Mouse (Mus musculus) lung, adult 10 weeks (tissue): Measurements from ENCODE around the gene Cfap97d2. TPM values are rescaled to one million over a fixed set of nuclear protein-coding genes. Genes with fewer than 3 reads are reported as not detected.

ENCODE experiments used
- polyA plus RNA-seq: library from polyadenylated mRNA; stranded (reverse); fragments of 350-450 nt; fragmentation: Illumina TruSeq; extraction: RNeasy Lipid Tissue Mini Kit (QIAGEN cat#74804); gene quantifications from one replicate; pipeline ENCODE4 v1.2.3, GENCODE M21; 2014; ENCODE audit warnings: low read depth, low replicate concordance; ENCODE audit not compliant: insufficient read depth

The Cfap97d2 gene
- polyA plus RNA-seq, result 3.7 TPM

DNA sequence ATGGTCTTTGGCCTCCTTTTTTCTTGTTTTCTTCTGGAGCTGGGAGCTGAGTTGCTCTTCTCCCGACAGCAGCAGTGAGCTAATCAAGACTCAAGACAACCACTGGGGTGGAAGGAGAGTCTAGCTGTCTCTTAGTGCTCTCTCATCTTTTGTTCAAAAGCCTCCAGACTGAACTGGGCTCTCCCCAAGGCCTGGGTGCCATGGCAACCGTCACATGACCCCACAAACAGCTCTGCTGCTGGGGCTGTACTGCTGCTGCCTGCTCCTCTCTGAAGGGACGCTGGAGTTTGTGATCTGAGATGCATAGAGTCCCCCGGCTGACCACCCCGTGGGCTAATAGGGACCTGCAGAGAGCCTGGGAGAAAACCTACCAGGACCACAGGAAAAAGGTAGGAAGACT lies at the start of gene Cfap97d2:
Gene Cfap97d2, plus strand, starts transcription at position 222 of the 400 bp plus-strand sequence.

DNA sequence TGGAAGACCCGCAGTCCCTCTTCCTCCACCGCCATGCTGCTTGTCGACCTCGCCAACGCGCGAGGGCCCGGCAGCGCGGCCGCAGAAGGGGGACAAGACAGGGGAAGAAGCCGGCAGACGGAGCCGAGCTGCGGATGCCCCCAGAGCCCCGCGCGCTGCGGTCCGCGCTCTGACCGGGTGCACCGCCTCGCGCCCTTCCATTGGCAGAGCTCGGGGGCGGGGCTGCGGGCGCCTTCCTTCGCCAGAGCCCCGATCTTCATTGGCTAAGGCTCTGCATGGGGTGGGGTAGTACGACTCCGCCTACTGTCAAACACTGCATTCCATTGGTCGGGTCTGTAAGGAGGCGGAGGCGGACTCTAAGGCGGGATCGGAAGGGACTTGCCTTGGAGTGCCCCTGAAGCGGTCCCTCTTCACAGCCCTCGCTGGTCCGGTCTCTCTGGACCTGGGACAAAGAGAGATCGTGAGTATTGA lies 28.2 kb upstream of the Cfap97d2 start, which contains the start of gene Rasa3:
Gene Rasa3, minus strand, starts transcription at position 191 of the 471 bp plus-strand sequence.

GRCm38 (mm10) chr8:13756982-13757804 lies 51.5 kb downstream of the Cfap97d2 start, which contains the start of gene Cdc16:
Cdc16 (plus strand) TSS chr8:13757676.

DNA sequence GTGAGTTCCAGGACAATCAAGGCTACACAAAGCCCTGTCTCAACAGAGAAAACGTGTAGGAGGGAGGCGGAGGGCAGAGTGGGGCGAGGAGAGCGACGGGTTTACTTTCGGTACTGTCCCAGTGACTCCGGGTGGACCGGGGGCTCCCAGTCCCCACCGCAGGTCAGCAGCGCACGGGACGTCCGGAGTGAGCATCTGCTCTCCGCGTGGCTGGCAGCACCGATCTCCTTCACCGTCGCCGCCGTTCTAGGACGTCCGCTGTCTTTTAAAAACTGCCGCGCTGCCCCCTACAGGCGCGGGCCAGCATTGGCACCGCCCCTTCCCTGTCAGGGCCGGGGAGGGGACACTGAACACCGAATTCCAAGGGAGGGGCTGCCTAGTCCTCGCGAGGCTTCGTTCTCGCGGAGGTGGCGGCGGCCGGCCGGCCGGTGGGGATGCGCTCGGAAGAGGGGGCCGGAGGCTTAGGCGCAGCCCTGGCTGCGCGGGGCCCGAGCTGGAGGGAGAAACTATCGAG lies 79.6 kb downstream of the Cfap97d2 start, which contains the start of gene Upf3a:
Gene Upf3a, plus strand, starts transcription at position 366 of the 514 bp plus-strand sequence.

Other genes starting within 250 kb of the Cfap97d2 start
- 167 TPM for gene Gas6, start 211.4 kb upstream of the Cfap97d2 start, polyA plus RNA-seq
- gene 1700029H14Rik, start 143.4 kb upstream of the Cfap97d2 start, polyA plus RNA-seq, result not detected
- 23.5 TPM for gene Rasa3, start 28.3 kb upstream of the Cfap97d2 start, polyA plus RNA-seq
- 36.1 TPM for gene Cdc16, start 51.8 kb downstream of the Cfap97d2 start, polyA plus RNA-seq
- 23.6 TPM for gene Upf3a, start 79.7 kb downstream of the Cfap97d2 start, polyA plus RNA-seq
- gene AF366264, start 132.5 kb downstream of the Cfap97d2 start, polyA plus RNA-seq, result not detected
- gene Champ1, start 163.8 kb downstream of the Cfap97d2 start, polyA plus RNA-seq, result 6.5 TPM
- 13.1 TPM for gene Coprs, start 184.4 kb downstream of the Cfap97d2 start, polyA plus RNA-seq